Comparison of ENCODE assay signal across 18 mouse cellular contexts in the genomic region with DNA sequence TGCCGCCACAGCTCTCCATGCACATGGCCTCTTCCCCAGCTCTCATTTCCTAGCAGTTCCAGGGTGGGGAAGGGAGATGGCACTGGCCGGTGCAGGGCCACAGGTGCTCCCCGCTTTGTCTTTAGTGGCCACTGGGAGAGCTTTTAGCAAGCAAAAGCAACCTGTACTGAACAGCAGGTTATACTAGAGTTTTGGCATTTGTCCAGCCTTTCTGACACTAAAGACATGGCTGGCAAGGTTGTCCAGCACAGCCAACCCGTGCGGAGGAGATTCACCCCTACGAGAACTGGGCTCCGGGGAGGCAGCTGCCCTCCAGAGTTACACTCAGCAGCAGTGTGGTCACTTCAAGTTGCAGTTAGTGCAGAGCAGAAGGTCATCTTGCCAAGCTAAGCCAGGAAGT.
A peak's percentile ranks its signal among the peaks of the same experiment; 100 is the strongest.
DNase-seq lines count a peak whose midpoint lies in the region; ATAC-seq and TF ChIP-seq lines count a peak whose summit lies in the region.
"Had no signal": no experiment of that assay in that cellular context is flagged by ENCODE, and none has a peak within 500 bp of the region (broad histone marks: within the 10 kb centered on the region; RNA-seq: fewer than 3 reads in every experiment).

No protein-coding gene starts in this region.

- H3K27ac ChIP-seq in midbrain, postnatal 0 days (ENCODE audit: low read depth, low read length) = no peak overlapping the region
- no peak overlapping the region for H3K27ac ChIP-seq in midbrain, embryonic 15.5 days
- no peak overlapping the region for H3K27ac ChIP-seq in forebrain, embryonic 15.5 days (replicated peaks)
- H3K27ac ChIP-seq: embryonic facial prominence, embryonic 10.5 days; forebrain, embryonic 13.5 days; gastrocnemius, adult 2 months; heart, embryonic 13.5 days; hindbrain, embryonic 14.5 days had no signal

- TF ChIP-seq CTCF in midbrain, postnatal 0 days (IDR thresholded peaks at IDR 0.05) = no peak

- H3K27me3 ChIP-seq in midbrain, postnatal 0 days (ENCODE audit: insufficient read depth, low read length) = no peaks in the 10 kb centered on the region
- no peaks in the 10 kb centered on the region for H3K27me3 ChIP-seq in midbrain, embryonic 15.5 days (replicated peaks)
- H3K27me3 ChIP-seq in forebrain, embryonic 15.5 days = no peaks in the 10 kb centered on the region
- H3K27me3 ChIP-seq: forebrain, embryonic 13.5 days; heart, embryonic 13.5 days had no signal

- no peaks in the 10 kb centered on the region for H3K4me1 ChIP-seq in midbrain, postnatal 0 days (ENCODE audit: insufficient read depth, low read length)
- no peaks in the 10 kb centered on the region for H3K4me1 ChIP-seq in midbrain, embryonic 15.5 days
- H3K4me1 ChIP-seq in forebrain, embryonic 15.5 days = peaks cover 9% of the 10 kb centered on the region

- 92% methylated on average over 7 of the region's 7 CpGs for WGBS in midbrain, postnatal 0 days
- 92% methylated on average over 7 of the region's 7 CpGs for WGBS in midbrain, embryonic 15.5 days
- WGBS in forebrain, embryonic 15.5 days = 92% methylated on average over 7 of the region's 7 CpGs

- ATAC-seq in midbrain, postnatal 0 days (ENCODE audit: low FRiP score) = no peak
- no peak for ATAC-seq in midbrain, embryonic 15.5 days (replicated peaks)
- no peak for ATAC-seq in forebrain, embryonic 15.5 days (replicated peaks)
- ATAC-seq: forebrain, embryonic 13.5 days had no signal

- no peak overlapping the region for H3K4me3 ChIP-seq in midbrain, postnatal 0 days (ENCODE audit: low read depth, low read length)
- H3K4me3 ChIP-seq in midbrain, embryonic 15.5 days = no peak overlapping the region
- H3K4me3 ChIP-seq in forebrain, embryonic 15.5 days = no peak overlapping the region
- H3K4me3 ChIP-seq: embryonic facial prominence, embryonic 10.5 days; forebrain, embryonic 13.5 days; gastrocnemius, adult 2 months; heart, embryonic 13.5 days had no signal

- H3K4me2 ChIP-seq in midbrain, postnatal 0 days (ENCODE audit: low read depth, low read length, poor library complexity, severe bottlenecking) = no peak overlapping the region
- no peak overlapping the region for H3K4me2 ChIP-seq in midbrain, embryonic 15.5 days
- no peak overlapping the region for H3K4me2 ChIP-seq in forebrain, embryonic 15.5 days (replicated peaks)
- H3K4me2 ChIP-seq: forebrain, embryonic 13.5 days; heart, embryonic 13.5 days; hindbrain, embryonic 14.5 days had no signal

- H3K9ac ChIP-seq in midbrain, postnatal 0 days (replicated peaks; ENCODE audit: low read length, poor library complexity, severe bottlenecking) = no peak overlapping the region
- H3K9ac ChIP-seq in midbrain, embryonic 15.5 days = no peak overlapping the region
- no peak overlapping the region for H3K9ac ChIP-seq in forebrain, embryonic 15.5 days (replicated peaks)
- H3K9ac ChIP-seq: forebrain, embryonic 13.5 days; heart, embryonic 13.5 days; hindbrain, embryonic 14.5 days had no signal

- no peaks in the 10 kb centered on the region for H3K9me3 ChIP-seq in midbrain, postnatal 0 days (ENCODE audit: low read length)
- no peaks in the 10 kb centered on the region for H3K9me3 ChIP-seq in midbrain, embryonic 15.5 days
- H3K9me3 ChIP-seq in forebrain, embryonic 15.5 days = no peaks in the 10 kb centered on the region
- H3K9me3 ChIP-seq: embryonic facial prominence, embryonic 10.5 days; forebrain, embryonic 13.5 days; heart, embryonic 13.5 days had no signal

- peaks cover 13% of the 10 kb centered on the region for H3K36me3 ChIP-seq in midbrain, postnatal 0 days (ENCODE audit: insufficient read depth, low read length)
- H3K36me3 ChIP-seq in midbrain, embryonic 15.5 days (replicated peaks) = no peaks in the 10 kb centered on the region
- H3K36me3 ChIP-seq in forebrain, embryonic 15.5 days = no peaks in the 10 kb centered on the region
- H3K36me3 ChIP-seq: heart, embryonic 13.5 days had no signal

- DNase-seq in adrenal gland, adult (ENCODE audit: inconsistent age in 2 of 2, low spot score in 1 of 2) = peak; percentile 4 to 39
- no peak for DNase-seq in adrenal gland, postnatal 10 days
- DNase-seq in cerebellum, adult 9-10 months = peak; percentile 55
- DNase-seq in cerebellum, postnatal 36 days = no peak
- DNase-seq in midbrain, postnatal 0 days (ENCODE audit: low spot score) = peak; percentile 22
- no peak for DNase-seq in layer of hippocampus, adult 9-10 months (ENCODE audit: low spot score)
- DNase-seq: adrenal gland, postnatal 25 days; gastrocnemius, adult 2 months; gastrocnemius, postnatal 25 days; heart, postnatal 4 days; kidney, adult 11 months; kidney, adult 9 months had no signal

Comparison
In these comparisons a context has a peak if more than half of its experiments do, and no peak if none do; other contexts are left out.
1. DNase-seq: peak in adrenal gland, adult (2 of 2), cerebellum, adult 9-10 months (single experiment) and midbrain, postnatal 0 days (single experiment); none in adrenal gland, postnatal 10 days (single experiment), cerebellum, postnatal 36 days (0 of 2) and layer of hippocampus, adult 9-10 months (single experiment).